Mouse (Mus musculus) heart, postnatal 14 days (tissue): Measurements from ENCODE around the gene Arsb. TPM values are rescaled to one million over a fixed set of nuclear protein-coding genes. Genes with fewer than 3 reads are reported as not detected.

Experiments used
- DNase-seq, 2 experiments: peaks; one replicate each; pipeline ENCODE4 v3.0.0; 2021 to 2022
- intact Hi-C: fragments of 180-260 bp; cut with DNase I; formaldehyde crosslinking; loops from one replicate; pipeline ENCODE4 v1.15.1; 2025
- total RNA-seq, 2 experiments: library from RNA; stranded (reverse); gene quantifications; 2 replicates each; pipeline ENCODE4 v1.2.3; 2021

The Arsb gene
- total RNA-seq, 2 experiments from 2014 or later: 7.6 to 7.8 TPM

DNA sequence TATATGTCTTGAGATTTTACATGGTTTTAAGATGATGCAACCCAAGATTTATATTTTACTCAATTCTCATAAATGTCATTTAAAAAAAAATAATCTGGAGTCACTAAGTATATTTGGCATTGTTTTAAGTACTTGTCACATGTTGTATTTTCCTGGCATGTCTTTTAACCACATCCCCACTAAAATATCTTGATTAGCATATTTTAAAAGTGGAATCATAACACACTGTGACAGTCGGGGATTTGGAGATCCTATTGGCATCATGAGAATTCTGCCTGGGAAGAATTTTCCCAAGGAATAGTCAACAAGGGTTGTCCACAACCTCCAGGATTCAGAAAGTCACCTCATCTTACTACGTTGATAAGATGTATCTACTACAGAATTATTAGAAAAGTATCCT is 106.5 kb downstream of the Arsb start:
- no peak for DNase-seq
- intact Hi-C loops: no loop called here

DNA sequence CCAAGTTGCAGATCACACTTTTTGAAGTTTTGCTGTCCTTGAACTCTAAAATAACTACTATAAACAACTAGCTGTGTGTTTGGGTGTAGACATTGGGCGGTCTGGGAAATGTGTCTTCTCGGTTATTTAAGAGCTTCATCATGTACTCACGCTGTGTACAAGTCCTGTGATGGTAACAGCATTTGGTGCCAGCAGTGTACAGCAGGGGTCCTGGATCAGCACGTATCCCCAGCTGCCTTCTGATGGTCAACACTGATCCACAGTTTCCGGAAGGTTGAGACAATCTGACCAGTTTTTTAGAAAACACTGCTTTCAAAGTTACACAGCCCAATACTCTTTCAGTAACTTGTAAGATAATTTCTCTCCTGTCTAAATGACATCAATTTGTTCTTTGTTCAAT is 108.0 kb downstream of the Arsb start:
- intact Hi-C loops: no loop called here
- DNase-seq: no peak

DNA sequence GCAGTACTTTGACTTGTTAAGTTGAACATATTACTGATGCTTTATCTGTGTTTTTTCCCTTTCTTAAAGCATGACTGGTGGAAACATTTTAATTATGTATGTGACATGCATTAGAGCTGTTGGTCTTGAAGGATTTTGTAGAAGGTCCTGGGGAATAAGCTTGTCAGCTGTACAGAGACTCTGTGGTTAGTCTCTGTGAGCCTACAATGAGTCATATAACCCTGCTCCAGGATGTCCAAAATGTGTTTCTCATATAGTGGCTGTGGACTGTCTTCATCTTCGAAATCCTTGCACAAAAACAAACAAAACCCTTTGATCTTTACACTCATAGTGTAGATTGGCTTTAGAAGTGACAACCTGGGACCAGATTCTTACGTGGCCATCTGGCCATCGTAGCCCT is 110.7 kb downstream of the Arsb start:
- DNase-seq: no peak
- intact Hi-C loops: no loop called here

DNA sequence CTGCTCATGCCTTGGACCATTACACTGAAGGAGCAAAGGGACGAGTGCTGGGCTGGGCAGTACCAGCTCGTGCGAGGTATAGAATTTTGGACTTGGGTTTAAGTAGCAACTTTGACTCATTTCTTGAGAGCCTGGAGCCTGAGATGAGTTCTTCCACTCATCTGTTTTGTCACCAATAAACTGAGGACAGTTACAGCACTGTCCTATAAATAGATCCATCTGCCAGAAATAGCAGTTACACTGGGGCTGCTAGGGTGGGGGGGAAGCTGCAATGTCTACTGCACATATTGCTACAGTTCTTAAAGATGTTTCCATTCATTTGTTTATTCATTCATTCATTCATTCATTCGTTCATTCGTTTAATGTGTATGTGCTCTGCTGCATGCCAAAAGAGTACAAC is 115.6 kb downstream of the Arsb start:
- intact Hi-C loops: no loop called here
- DNase-seq: no peak

DNA sequence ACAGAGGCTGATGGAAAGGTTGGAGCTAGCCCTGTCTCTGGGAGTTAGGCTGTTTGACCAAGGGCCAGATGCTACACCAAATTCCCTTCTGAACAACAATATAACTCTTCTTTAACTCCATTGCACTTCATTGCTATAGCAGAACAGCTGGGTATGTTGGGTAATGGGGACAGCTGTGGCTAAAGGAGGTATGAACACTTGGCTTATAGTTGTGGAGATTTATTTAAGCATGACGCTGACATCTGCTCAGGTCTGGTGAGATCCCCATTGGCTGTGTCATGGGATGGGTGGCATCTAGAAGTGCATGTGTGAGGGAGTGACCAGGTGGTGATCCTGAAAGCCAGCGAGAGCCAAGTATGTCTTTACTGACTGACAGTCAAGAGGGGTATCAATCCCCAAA is 116.8 kb downstream of the Arsb start:
- intact Hi-C loops: no loop called here
- DNase-seq: no peak

DNA sequence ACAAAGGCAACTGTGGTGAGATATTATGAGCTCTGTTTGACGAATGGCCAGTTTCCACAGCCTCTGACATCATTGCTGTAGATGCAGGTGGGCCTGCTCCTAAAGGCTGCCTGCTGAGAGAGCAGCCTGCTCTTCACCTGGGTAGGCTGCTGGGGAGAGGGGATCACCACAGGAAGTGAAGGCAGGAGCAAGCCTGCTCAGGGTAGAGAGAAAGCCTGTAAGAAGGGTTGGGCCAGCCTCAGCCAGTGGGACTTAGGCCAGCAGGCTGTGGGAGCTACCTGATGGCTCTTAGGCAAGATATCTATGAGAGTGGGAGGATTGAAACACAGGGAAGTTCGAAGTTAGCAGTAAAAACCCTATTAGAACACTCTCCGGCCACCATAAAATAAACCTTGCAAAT is 117.5 kb downstream of the Arsb start:
- intact Hi-C loops: no loop called here

DNA sequence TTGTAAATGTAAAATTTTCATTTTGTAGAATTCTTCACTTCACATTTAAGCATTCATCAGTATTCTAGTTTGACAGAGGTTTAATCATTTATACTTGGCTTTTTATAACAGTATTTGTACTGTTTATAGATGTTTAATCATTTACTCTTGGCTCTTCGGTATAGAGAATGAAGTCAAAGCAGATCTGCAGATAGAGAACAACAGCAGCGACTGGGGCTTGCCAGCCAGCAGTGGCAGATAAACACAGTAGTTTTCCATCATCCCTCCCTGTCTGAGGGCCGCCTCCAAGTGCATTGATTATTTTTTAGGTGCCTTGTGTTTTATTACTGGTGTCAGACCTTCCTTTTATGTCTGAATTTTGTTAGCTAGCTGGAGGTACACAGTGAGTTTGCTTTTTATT is 118.6 kb downstream of the Arsb start:
- no peak for DNase-seq
- intact Hi-C loops: no loop called here

More for the DNA sequence above, 117.5 kb downstream of the Arsb start:
- no peak for DNase-seq

DNA sequence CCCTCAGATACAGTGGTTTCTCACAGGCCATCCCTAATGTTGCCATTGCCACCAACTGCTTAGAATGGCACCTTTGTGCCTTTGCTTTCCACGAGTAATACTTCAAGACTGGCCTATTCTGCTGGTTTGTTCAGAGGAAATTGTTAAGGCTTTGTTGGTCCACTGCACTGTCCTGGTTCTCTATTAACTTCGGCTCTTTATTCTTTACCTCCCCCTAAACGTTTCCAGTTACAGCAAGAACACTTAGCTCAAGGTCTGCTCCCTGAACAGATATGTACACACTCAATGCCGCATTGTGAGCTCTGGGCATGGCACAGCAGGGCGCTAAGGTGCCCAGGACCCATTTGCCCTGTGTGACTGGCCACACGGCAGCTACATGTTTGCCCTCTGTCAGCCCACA is 119.8 kb downstream of the Arsb start:
- intact Hi-C loops: no loop called here
- no peak for DNase-seq

DNA sequence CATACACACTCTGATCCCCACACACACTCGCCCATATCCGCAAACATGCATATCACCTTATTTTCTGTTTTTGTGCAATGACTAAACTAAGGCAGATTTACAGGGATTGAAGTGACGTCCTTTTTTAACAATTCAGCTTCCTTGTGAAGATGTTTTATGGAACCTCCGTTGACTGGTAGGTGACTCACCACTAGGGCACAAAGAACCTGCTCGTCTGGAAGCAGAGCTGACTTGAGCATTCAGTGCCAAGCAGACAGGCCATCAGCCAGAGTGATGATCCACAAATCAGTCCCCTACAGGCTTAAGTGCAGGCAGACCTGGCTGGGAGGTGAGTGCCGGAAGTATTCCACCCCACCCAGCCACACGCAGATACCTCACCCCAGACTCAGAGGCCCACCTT is 120.7 kb downstream of the Arsb start:
- DNase-seq: no peak
- intact Hi-C loops: no loop called here

DNA sequence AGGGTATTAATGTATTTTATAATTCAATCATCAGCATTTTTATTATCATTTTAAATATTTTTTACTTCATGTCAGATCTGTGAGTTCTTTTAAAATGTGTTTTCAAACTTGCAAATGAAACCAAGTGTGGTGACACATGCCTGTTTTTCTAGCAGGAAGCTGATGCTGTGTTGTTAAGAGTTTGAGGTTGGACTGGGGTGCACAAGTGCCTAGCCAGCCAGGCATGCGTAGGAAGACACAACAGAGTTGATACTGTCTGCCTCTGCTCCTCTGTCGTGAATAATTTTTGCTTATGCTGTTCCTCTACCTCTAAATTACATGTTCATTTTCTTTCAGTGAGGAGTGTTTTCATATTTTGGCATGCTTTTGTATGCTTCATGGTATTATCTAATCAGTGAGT is 122.7 kb downstream of the Arsb start:
- intact Hi-C loops: no loop called here
- DNase-seq: no peak

DNA sequence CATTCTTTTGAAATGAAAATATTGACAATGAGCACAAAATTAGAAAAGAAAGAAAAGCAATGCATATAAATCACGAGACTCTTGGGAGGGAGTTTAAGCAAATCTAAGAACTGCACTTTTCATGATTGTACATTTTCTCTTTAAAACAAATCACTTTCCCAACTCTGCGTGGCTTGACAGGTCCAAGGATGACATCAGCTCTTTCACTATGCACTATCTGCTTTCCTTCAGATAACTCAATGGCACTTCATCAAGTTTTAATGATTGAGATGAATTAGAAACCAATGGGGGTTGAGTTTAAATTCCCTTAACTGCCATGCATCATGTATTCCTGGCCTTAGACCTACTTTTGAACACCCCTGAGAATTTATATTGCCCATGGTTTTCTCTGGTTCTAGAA is 124.0 kb downstream of the Arsb start:
- intact Hi-C loops: no loop called here
- DNase-seq: no peak

DNA sequence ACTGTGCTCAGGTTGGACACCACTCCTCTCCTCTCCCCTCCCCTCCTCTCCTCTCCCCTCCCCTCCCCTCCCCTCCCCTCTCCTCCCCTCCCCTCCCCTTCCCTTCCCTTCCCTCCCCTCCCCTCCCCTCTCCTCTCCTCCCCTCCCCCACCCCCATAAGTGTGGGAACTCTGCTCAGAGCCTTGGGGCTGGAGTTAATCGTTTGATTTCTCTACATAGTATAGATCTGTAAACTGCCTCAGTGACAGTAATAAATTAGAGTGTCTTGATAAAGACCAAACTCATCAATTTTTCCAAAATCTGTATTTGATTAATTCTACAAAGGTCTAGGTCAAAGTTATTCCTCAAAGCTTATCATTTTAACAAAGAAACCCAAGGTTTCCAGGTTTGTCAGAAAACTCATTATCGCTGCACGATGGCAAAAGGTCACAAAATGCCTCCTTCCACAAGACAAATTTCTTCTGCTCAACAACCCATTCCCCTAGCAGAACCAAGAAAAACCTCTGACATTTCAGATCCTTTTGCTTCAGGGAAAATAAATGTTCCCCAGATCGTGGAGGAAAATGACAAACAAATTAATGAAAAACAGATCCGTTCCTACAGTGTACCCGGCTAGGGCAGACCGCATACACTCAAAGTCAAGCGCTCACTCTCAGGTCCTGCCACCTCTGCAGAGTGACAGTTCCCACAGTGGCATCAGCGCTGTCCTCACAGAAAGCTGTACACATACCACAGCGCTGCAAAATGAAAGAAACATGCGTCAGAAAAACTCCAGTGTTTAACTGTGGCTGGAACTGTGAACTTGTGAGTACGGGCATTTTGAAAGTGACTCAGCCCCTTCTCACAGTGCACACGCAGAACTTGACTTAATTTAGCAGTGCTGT is 126.8 kb downstream of the Arsb start:
- intact Hi-C loops: no loop called here
- DNase-seq: no peak

DNA sequence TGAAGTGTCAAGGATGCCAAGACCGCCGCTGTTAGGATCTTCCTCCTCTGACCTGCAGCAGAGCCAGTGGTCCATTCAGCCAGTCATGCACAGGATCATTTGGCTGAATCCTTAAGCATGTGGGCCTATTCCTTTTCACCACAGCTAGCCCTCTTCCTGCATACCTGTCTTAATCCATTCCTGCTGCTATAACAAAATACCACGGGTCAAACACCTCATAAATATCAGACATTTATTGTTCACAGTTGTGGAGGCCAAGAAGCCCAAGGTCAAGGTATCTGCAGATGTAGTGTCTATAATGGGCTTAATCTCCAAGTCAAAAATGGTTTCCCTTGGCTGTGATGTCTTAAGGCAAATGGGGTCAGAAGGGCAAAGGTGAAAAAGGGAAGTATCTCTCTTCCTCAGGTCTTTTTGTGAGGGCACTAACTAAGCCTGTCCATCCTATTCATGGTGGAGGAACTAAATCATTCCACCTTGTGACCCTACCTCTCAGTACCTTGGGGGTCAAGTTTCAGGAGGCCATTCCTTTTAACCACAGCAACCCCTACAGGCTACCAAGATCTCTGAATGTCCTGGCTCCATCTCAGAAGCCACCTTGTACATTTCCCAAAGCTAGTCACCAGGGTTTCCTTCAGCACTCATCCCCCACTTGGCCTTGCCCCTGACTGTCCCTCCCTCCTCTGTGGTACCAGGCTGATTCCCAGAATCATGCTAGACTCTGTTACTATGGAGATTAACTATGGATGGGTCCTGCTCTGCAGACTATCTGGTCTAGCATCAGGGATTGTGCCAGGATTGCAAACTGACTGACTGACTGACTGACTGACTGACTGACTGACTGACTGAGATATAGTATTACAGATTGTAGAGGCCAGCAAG is 128.2 kb downstream of the Arsb start:
- intact Hi-C loops: no loop called here

DNA sequence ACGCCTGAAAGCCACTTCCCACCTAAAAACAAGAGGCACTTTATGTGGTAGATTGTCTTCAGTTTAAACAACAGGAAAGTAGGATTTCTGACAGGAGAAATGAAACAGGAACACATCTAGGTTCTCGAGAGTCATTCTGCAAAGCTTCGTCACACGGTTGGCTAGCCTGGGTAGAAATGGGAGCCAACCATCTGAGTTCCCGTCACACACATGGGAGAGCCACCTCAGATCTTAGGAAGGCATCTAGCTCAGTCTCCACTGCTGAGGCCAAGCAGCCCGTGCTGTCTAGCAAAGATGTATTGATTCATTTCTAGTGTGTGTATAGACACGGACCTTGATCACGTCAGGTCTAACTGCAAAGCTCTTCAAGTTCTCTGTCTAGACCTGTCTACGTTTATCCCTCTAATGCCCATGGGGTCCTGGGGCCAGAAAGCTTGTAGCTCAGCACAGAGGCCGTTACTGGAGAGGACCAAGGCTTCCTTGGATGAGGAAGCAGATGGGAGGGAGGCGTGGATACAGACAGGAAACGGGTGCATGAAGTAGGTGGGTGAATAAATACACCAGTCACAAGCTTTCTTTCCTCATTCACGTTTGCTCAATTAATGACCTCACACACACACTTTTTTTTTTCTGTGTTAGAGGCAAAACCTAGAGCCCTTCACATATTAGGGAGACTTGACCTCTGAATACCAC is 129.7 kb downstream of the Arsb start:
- no peak for DNase-seq
- intact Hi-C loops: no loop called here

More for the DNA sequence above, 128.2 kb downstream of the Arsb start:
- no peak for DNase-seq

DNA sequence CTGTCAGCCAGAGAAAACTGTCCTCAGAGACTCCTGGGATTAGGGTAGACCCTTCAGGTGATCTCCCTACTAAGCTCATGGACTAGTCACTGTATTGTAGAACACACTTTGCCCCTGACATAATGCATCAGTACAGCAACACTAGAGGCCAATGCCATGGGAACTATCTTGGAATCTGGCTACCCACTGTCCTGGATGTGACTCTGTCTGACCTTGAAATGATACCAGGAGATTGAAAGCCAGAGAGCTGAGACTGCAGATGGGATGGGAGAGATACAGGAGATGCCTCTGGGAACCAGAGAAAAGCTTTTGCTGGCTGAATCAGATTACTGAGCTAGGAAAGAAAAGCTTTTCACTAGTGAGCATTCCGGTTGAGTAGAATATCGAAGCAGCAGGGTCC is 130.7 kb downstream of the Arsb start:
- no peak for DNase-seq
- intact Hi-C loops: no loop called here

DNA sequence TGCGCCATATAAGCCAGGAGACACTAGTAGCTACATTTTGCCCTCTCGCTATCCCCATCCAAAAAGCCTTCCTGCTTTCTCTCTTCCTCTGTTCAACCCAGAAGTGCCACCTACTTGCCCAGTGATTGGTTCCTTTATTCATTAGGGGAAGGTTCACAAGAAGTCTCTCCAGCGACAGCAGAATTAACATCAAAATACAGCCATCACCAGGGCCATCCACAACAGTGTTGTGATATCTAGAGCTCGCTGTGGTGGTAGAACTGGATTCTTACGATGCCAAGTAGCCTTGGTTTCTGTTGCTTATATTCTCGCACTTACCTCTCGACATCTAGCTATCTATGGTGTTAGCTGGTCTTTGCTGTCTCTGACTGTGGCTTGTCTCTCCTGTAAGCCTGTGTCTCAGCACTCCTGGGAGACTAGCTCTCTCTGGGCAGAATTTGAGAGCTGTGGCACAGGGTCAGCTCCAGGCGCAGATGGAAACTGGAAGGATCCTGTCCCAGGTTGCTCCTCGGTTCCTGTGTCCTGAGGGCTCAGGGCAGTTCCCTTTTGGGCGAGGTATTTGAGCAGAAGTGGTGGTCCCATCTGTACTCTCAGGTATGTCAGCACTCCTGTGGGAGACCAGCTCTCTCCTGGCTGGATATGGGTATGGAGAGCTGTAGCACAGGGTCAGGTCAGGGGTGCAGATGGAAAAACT is 135.3 kb downstream of the Arsb start:
- intact Hi-C loops: no loop called here
- no peak for DNase-seq

DNA sequence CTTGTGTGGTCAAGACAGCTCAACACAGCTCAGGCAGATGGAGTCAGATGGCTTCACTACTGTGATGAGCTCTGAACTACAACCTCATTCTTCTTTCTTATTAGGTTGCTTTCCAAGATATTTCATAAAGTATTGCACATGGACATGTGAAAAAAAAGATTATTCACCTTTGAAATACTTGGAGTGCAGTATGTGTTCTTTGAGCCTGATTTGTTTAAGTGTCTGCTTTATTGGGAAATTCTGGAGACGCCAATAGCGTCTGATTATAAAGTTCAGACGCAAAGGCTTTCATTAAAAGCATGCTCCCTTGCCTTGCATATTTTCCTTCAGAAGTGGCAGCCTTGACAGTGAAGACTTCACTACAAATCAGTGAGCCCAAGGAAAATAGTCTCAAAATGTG is 136.5 kb downstream of the Arsb start:
- no peak for DNase-seq
- intact Hi-C loops: no loop called here

DNA sequence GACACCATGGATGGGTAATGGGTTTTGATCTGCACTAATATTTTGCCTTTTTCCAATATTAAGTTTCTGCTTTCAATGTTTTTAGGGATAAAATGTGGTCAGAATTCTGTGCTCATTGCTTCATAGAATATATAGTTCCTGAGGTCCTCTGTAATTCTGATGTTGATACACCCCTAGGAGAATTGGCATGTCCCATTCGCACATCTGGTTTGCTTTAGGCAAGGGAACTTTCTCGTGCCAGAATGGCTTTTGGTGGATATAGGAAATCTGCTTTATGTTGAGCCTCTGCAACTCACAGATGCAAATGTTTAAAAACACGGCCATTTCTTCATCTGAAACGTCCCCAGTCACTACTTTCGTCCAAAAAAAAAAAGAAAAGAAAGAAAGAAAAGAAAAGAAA is 138.4 kb downstream of the Arsb start:
- DNase-seq: no peak
- intact Hi-C loops: no loop called here

DNA sequence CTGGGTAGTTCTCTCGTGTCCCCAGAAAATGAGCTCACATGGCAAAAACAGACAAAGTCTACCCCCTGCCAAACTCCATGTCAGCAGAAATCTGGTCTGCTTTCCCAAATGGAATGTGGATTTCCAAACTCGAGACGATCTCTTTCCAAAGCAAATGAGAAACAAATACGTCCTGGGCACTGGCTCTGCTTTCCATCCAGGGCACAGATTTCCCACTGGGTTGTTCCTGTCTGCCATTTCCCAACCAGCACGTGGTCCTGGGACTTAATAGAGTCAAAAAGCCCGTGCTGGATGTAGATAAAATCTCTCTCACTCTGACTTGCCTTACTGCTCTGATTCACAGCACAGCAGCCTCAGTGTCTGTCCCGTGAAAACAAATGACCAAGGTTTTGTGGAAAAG is 139.6 kb downstream of the Arsb start:
- intact Hi-C loops: no loop called here
- DNase-seq: no peak

DNA sequence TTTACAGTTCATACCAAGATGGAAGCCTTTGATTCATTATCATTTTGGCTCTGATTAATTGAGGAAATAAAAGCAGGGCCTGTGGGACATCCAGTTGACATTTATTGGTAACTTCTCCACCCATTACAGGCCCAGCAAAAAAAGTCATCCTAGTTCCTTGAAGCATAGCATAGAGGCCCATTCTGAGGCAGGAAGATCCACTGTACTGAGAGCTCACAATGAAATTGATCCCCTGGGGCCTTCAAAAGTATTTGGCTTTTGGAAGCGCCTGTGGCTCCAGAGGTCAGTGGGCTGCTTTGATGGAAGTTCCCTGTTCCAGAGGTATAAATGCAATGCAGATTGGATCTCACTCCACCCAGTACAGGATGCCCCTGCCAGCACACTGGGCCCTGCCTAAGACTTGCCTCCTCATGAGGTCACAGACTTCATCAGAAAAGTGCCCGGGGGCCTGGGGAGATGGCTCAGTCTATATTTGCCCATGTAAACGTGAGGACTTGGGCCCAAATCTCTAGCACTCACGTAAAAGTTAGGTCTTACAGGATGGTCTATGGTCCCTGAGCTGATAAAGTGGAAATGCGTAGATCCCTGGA is 141.0 kb downstream of the Arsb start:
- DNase-seq: no peak
- intact Hi-C loops: no loop called here
